Mouse (Mus musculus) embryonic facial prominence, embryonic 12.5 days (tissue): Measurements from ENCODE around the gene Gnao1. TPM values are rescaled to one million over a fixed set of nuclear protein-coding genes. Genes with fewer than 3 reads are reported as not detected.
A peak's percentile ranks its signal among the peaks of the same experiment; 100 is the strongest.

ENCODE experiments used
- ATAC-seq: fragments of 200-750 bp; cut with Nextera tagmentation; 2 replicates; pipeline ENCODE4 v1.8.0; 2017; ENCODE audit not compliant: insufficient number of reproducible peaks, insufficient read depth, low FRiP score, low TSS enrichment
- H3K27ac ChIP-seq: fragments of 300-500 bp; sonication (generic); 2 replicates; pipeline ENCODE4 v1.5.1; 2016; ENCODE audit warnings: mild to moderate bottlenecking
- H3K27me3 ChIP-seq: fragments of 300-500 bp; sonication (generic); 2 replicates; pipeline ENCODE4 v1.6.1; 2016; ENCODE audit warnings: mild to moderate bottlenecking, moderate library complexity
- H3K36me3 ChIP-seq: fragments of 300-500 bp; sonication (generic); 2 replicates; pipeline ENCODE4 v1.6.1; 2016; ENCODE audit warnings: mild to moderate bottlenecking
- H3K4me1 ChIP-seq: fragments of 300-500 bp; sonication (generic); 2 replicates; pipeline ENCODE4 v1.6.1; 2016
- H3K4me2 ChIP-seq: fragments of 300-500 bp; sonication (generic); replicated peaks from 2 replicates; pipeline ENCODE4 v1.6.1; 2016; ENCODE audit warnings: mild to moderate bottlenecking, moderate library complexity
- H3K4me3 ChIP-seq: fragments of 300-500 bp; sonication (generic); 2 replicates; pipeline ENCODE4 v1.5.1; 2016; ENCODE audit warnings: mild to moderate bottlenecking
- H3K9ac ChIP-seq: fragments of 300-500 bp; sonication (generic); 2 replicates; pipeline ENCODE4 v1.6.1; 2016; ENCODE audit warnings: mild to moderate bottlenecking, moderate library complexity
- H3K9me3 ChIP-seq: fragments of 300-500 bp; sonication (generic); 2 replicates; pipeline ENCODE4 v1.6.1; 2016; ENCODE audit warnings: mild to moderate bottlenecking, moderate library complexity
- WGBS: fragments of 180-500 bp; shearing (Covaris S2); methylation state at CpG from one replicate; pipeline ENCODE4 v1.1.7; 2016; 5-methylcytosine and 5-hydroxymethylcytosine counted together
- microRNA-seq: library from miRNA; unstranded; fragments of <30 nt; microRNA quantifications from one replicate; pipeline ENCODE4, GENCODE M21; 2017
- polyA plus RNA-seq: library from polyadenylated mRNA; unstranded; fragments of >200 nt; fragmentation: Nextera tagmentation; extraction: Ambion mirVana; gene quantifications from 2 replicates; pipeline ENCODE4 v1.2.1, GENCODE M21; 2016

Gene Gnao1
- polyA plus RNA-seq, 1 experiment from 2014 or later: 12.9 TPM

DNA sequence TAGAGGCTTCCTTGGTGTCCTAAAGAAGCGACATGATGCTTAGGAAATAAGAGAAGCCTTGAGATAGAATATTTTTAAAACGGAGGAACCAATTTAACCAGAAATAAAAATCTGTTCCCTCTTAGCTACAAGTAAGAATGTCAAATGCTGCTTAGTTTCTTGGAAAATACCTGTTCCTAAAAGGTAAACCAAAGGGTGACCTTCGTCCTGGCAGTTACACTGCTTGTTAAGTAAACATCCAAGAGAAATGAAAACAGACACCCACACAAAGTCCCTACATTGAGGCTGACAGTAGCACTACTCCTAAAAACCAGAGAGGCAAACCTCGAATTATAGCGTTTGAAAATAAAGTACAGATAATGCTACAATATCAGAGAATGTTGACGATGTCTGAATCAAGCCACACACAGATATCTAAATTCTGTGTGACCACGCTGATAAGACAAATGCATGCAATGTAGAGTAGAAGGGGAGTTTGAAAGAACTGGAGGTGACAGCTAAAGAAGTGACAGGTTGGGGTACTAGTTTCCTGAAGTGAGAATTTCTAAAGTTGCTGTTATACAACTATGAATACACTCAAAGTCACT is 203.4 kb downstream of the Gnao1 start:
- H3K27ac ChIP-seq: peak overlapping the region; percentile 90
- H3K27me3 ChIP-seq: no peaks in the 10 kb centered on the region
- no peak for ATAC-seq
- H3K36me3 ChIP-seq: no peaks in the 10 kb centered on the region
- 37% methylated on average over 7 of the region's 7 CpGs for whole genome bisulfite sequencing
- H3K9me3 ChIP-seq: no peaks in the 10 kb centered on the region
- peak overlapping the region; percentile 65 for H3K4me3 ChIP-seq
- H3K4me2 ChIP-seq: peak overlapping the region; percentile 90
- peaks cover 27% of the 10 kb centered on the region for H3K4me1 ChIP-seq
- peak overlapping the region; percentile 89 for H3K9ac ChIP-seq

Small RNA genes lying within 50 kb of the gene (microRNA-seq; reads per million reads assigned to microRNA genes)
- not detected for gene Gm24159

Other genes with a start within 250 kb of the Gnao1 start
- gene Amfr, start 202.9 kb downstream of the Gnao1 start, polyA plus RNA-seq: 58.0 and 60.1 TPM in 2 replicates
- gene Nudt21, start 227.1 kb downstream of the Gnao1 start, polyA plus RNA-seq: 124 and 140 TPM in 2 replicates
- gene Ogfod1, start 227.2 kb downstream of the Gnao1 start, polyA plus RNA-seq: 14.4 and 15.6 TPM in 2 replicates